Mouse (Mus musculus): ENCODE measurements around the gene Olfr1310. TPM values are rescaled to one million over a fixed set of nuclear protein-coding genes. Genes with fewer than 3 reads are reported as not detected.
A peak's percentile ranks its signal among the peaks of the same experiment; 100 is the strongest.
"Not testable (repeated sequence)": the region's sequence is repeated elsewhere in the genome, so short reads cannot be mapped to it uniquely, and the experiment has no call there.

The Olfr1310 gene
- not detected in 2 replicates for polyA plus RNA-seq (2015; fragmentation: Nextera tagmentation; extraction: Ambion mirVana)

DNA sequence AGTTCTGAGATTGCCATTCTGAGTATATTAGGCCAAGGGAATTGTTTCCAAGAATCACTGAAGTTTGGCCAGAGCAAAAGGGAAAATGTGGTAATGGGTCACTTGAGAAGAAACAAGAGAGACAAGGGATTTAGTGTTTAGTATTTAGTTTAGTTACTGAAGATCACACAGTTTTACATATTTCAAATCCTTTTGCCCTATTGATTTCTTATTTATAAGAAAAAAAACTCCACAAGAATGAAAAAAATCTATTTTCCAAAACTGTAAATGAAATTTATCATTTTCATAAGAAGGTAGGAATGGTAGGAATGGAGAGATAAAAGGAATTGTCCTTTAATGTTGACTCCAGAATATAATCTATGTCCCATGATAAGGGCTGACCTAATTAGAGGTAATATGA, at the start of gene Olfr1310:
Olfr1310 (minus strand) TSS at position 101 of the 400 bp plus-strand sequence.
- no peaks in the 10 kb centered on the region for H3K36me3 ChIP-seq
- H3K9ac ChIP-seq, result no peak within 1 kb of the TSS
- H3K9me3 ChIP-seq (replicated peaks), result no peaks in the 10 kb centered on the region
- H3K4me1 ChIP-seq, result no peaks in the 10 kb centered on the region
- no peak for ATAC-seq (replicated peaks; ENCODE audit: low FRiP score)
- no peak within 1 kb of the TSS for H3K27ac ChIP-seq
- no peak within 1 kb of the TSS for H3K4me3 ChIP-seq (replicated peaks)
- H3K4me2 ChIP-seq, result no peak within 1 kb of the TSS
- no peaks in the 10 kb centered on the region for H3K27me3 ChIP-seq

DNA sequence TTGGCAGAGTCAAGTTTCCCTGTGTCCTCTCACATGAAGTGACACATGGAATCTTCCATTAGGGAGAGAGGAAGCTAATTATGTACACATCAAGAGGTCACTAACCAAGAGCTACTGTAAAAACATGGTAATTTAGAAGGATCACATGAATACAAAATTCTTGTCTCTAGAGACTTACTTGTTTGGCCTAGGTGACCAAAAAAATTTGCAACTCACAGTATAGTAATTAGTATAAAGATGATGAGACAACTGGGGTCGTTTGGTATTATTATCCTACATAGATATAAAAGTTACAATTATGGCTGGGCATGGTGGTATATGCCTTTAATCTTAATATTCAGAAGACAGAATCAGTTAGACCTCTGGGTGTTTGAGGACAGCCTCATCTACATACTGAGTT, 37.6 kb upstream of the Olfr1310 start, which contains the start of gene Olfr1312:
Olfr1312 (minus strand) TSS at position 101 of the 400 bp plus-strand sequence.
- Histone ChIP-seq H3K4me2 (no peak within 1 kb of the TSS), H3K27ac (no peak within 1 kb of the TSS), H3K9ac (no peak within 1 kb of the TSS), H3K27me3 (no peaks in the 10 kb centered on the region), H3K36me3 (no peaks in the 10 kb centered on the region), H3K4me3 (replicated peaks) (no peak within 1 kb of the TSS), H3K9me3 (replicated peaks) (no peaks in the 10 kb centered on the region), H3K4me1 (no peaks in the 10 kb centered on the region)
- 58% methylated on average over 1 of the region's 1 CpGs for WGBS
- ATAC-seq (replicated peaks; ENCODE audit: low FRiP score), result no peak

DNA sequence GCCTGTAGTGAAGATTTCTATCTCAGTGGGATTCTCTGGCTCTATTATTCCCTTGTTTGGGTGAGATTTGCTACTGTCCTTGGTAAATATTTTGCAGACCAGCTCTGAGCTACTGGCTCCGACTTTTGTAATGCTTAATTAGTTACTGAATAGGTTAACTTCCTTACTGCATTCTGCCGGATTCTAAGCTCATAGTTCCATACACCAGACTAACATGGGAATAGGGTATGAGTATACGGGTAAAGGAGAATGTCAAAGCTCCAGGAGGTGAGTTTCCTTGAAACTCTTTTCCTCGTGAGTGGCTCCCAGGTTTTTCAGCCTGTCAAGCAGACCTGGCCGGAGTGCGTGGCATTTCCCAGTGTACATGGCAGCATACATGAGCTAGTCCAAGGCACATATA, 14.5 kb upstream of the Olfr1310 start:
- 55% methylated on average over 6 of the region's 6 CpGs for WGBS
- not testable (repeated sequence) for H3K9me3 ChIP-seq (replicated peaks); H3K36me3 ChIP-seq; H3K4me3 ChIP-seq (replicated peaks); H3K27me3 ChIP-seq; H3K9ac ChIP-seq; H3K4me1 ChIP-seq; H3K4me2 ChIP-seq; H3K27ac ChIP-seq
- peak; percentile 79 for ATAC-seq (replicated peaks; ENCODE audit: low FRiP score)

DNA sequence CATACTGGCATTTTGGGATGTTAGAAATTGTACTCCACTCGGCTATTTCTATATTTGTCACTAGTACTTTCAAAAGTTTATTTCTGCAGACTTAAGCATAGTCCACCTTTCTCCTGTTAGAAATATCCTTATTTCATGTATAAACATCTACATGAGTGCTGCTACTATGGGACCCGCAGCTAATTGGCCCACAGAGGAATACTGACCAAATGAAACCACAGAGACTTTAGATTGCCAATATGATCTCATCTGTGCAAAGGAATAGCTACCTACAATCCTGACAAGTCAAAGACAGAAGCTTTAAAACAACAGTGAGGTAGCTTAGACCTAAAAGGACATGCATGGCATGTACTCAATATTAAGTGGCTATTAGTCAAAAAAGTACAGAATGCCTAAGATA, 11.8 kb upstream of the Olfr1310 start, which contains the start of gene Olfr1311:
Olfr1311 (minus strand) TSS at position 101 of the 400 bp plus-strand sequence.
- no peak for ATAC-seq (replicated peaks; ENCODE audit: low FRiP score)
- H3K4me2 ChIP-seq, result no peak within 1 kb of the TSS
- no peaks in the 10 kb centered on the region for H3K9me3 ChIP-seq (replicated peaks)
- 93% methylated on average over 2 of the region's 2 CpGs for WGBS
- H3K27me3 ChIP-seq, result no peaks in the 10 kb centered on the region
- H3K4me3 ChIP-seq (replicated peaks), result no peak within 1 kb of the TSS
- H3K27ac ChIP-seq, result no peak within 1 kb of the TSS
- no peak within 1 kb of the TSS for H3K9ac ChIP-seq
- no peaks in the 10 kb centered on the region for H3K4me1 ChIP-seq
- H3K36me3 ChIP-seq, result no peaks in the 10 kb centered on the region

DNA sequence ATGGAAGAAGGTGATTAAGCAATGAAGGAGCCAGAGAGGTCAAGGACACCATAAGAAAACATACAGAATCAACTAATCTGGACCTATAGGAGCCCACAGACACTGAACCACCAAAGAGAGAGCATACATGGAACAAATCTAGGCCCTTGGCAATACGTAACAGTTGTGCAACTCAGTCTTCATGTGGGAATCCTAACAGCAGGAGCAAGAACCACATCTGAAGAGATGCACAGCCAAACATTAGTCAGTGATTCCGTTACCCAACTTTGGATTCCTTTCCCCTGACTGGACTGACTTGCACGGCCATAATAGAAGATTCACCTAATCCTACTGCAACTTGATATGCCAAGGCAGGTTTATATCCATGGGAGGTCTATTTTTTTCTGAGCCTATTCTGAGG, 2.4 kb upstream of the Olfr1310 start:
- no peaks in the 10 kb centered on the region for H3K36me3 ChIP-seq
- H3K4me1 ChIP-seq, result no peaks in the 10 kb centered on the region
- ATAC-seq (replicated peaks; ENCODE audit: low FRiP score), result no peak
- H3K9ac ChIP-seq, result no peak overlapping the region
- H3K4me2 ChIP-seq, result no peak overlapping the region
- 84% methylated on average over 3 of the region's 3 CpGs for WGBS
- no peak overlapping the region for H3K4me3 ChIP-seq (replicated peaks)
- H3K9me3 ChIP-seq (replicated peaks), result no peaks in the 10 kb centered on the region
- H3K27ac ChIP-seq, result no peak overlapping the region
- H3K27me3 ChIP-seq, result no peaks in the 10 kb centered on the region

DNA sequence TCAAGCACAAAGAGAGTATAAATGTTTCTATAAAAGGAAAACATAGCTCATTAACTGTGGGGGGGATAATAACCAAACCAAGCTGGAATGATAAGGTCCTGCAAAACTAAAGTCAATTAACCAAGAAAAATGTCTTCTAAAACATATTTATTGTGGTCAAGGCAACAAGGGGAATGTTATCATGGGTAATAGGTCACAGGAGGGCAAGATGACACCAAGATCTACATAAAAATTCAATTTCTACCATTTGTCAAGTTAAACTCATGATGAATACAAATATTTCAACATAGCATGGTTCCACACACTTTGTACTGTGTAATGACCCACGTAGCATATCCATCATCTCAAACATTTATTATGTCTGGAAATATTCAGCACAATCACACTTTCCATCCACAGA, 22.3 kb downstream of the Olfr1310 start, which contains the start of gene Olfr1309:
Olfr1309 (minus strand) TSS at position 101 of the 400 bp plus-strand sequence.
- H3K36me3 ChIP-seq, result no peaks in the 10 kb centered on the region
- H3K4me3 ChIP-seq (replicated peaks), result no peak within 1 kb of the TSS
- WGBS, result 50% methylated on average over 1 of the region's 1 CpGs
- H3K27me3 ChIP-seq, result no peaks in the 10 kb centered on the region
- H3K27ac ChIP-seq, result no peak within 1 kb of the TSS
- no peaks in the 10 kb centered on the region for H3K4me1 ChIP-seq
- ATAC-seq (replicated peaks; ENCODE audit: low FRiP score), result no peak
- H3K4me2 ChIP-seq, result no peak within 1 kb of the TSS
- H3K9me3 ChIP-seq (replicated peaks), result no peaks in the 10 kb centered on the region
- H3K9ac ChIP-seq, result no peak within 1 kb of the TSS

DNA sequence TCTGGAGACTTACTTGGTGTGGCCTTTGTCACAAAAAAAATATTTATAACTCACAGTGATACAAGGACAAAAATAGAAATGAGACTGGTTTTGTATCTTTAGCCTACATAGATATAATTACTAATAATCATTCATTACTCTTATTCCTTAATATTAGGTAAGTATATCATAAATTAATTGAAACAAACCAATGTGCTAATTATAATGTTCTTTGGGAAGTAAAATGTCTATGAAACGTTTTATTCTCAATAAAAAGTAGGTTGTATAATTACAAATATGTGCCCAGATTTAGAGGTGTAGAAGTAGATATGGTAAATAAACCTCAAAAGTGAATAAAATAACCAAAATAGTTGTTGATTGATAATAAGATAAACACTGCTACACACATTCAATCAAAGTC, 47.7 kb downstream of the Olfr1310 start, which contains the start of gene Olfr1308:
Olfr1308 (minus strand) TSS at position 101 of the 400 bp plus-strand sequence.
- H3K4me1 ChIP-seq, result no peaks in the 10 kb centered on the region
- no peak within 1 kb of the TSS for H3K9ac ChIP-seq
- ATAC-seq (replicated peaks; ENCODE audit: low FRiP score), result no peak
- no peaks in the 10 kb centered on the region for H3K36me3 ChIP-seq
- 56% methylated on average over 1 of the region's 1 CpGs for WGBS
- H3K4me2 ChIP-seq, result no peak within 1 kb of the TSS
- no peaks in the 10 kb centered on the region for H3K9me3 ChIP-seq (replicated peaks)
- no peak within 1 kb of the TSS for H3K4me3 ChIP-seq (replicated peaks)
- no peaks in the 10 kb centered on the region for H3K27me3 ChIP-seq
- H3K27ac ChIP-seq, result no peak within 1 kb of the TSS

Other genes with a start within 250 kb of the Olfr1310 start
- gene Olfr1302, start 235.3 kb downstream of the Olfr1310 start, polyA plus RNA-seq (2015; fragmentation: Nextera tagmentation; extraction: Ambion mirVana), result not detected in 2 replicates
- not detected in 2 replicates for gene Olfr1303, start 192.4 kb downstream of the Olfr1310 start, polyA plus RNA-seq (2015; fragmentation: Nextera tagmentation; extraction: Ambion mirVana)
- not detected in 2 replicates for gene Olfr1305, start 135.6 kb downstream of the Olfr1310 start, polyA plus RNA-seq (2015; fragmentation: Nextera tagmentation; extraction: Ambion mirVana)
- not detected in 2 replicates for gene Olfr1306, start 96.4 kb downstream of the Olfr1310 start, polyA plus RNA-seq (2015; fragmentation: Nextera tagmentation; extraction: Ambion mirVana)
- not detected in 2 replicates for gene Olfr1307, start 63.3 kb downstream of the Olfr1310 start, polyA plus RNA-seq (2015; fragmentation: Nextera tagmentation; extraction: Ambion mirVana)
- not detected in 2 replicates for gene Olfr1308, start 47.8 kb downstream of the Olfr1310 start, polyA plus RNA-seq (2015; fragmentation: Nextera tagmentation; extraction: Ambion mirVana)
- not detected in 2 replicates for gene Olfr1309, start 22.4 kb downstream of the Olfr1310 start, polyA plus RNA-seq (2015; fragmentation: Nextera tagmentation; extraction: Ambion mirVana)
- not detected in 2 replicates for gene Olfr1311, start 11.7 kb upstream of the Olfr1310 start, polyA plus RNA-seq (2015; fragmentation: Nextera tagmentation; extraction: Ambion mirVana)
- gene Olfr1312, start 37.5 kb upstream of the Olfr1310 start, polyA plus RNA-seq (2015; fragmentation: Nextera tagmentation; extraction: Ambion mirVana), result not detected in 2 replicates
- not detected in 2 replicates for gene Olfr1313, start 65.1 kb upstream of the Olfr1310 start, polyA plus RNA-seq (2015; fragmentation: Nextera tagmentation; extraction: Ambion mirVana)
- gene Olfr1314, start 84.1 kb upstream of the Olfr1310 start, polyA plus RNA-seq (2015; fragmentation: Nextera tagmentation; extraction: Ambion mirVana), result not detected in 2 replicates
- not detected in 2 replicates for gene Olfr1315-ps1, start 102.7 kb upstream of the Olfr1310 start, polyA plus RNA-seq (2015; fragmentation: Nextera tagmentation; extraction: Ambion mirVana)
- not detected in 2 replicates for gene Olfr1316, start 122.3 kb upstream of the Olfr1310 start, polyA plus RNA-seq (2015; fragmentation: Nextera tagmentation; extraction: Ambion mirVana)
- not detected in 2 replicates for gene Olfr1317, start 127.6 kb upstream of the Olfr1310 start, polyA plus RNA-seq (2015; fragmentation: Nextera tagmentation; extraction: Ambion mirVana)
- gene Olfr1318, start 141.5 kb upstream of the Olfr1310 start, polyA plus RNA-seq (2015; fragmentation: Nextera tagmentation; extraction: Ambion mirVana), result not detected in 2 replicates
- 23.1 and 25.7 TPM in 2 replicates for gene Lpcat4, start 226.8 kb upstream of the Olfr1310 start, polyA plus RNA-seq (2015; fragmentation: Nextera tagmentation; extraction: Ambion mirVana)
- gene Nutm1, start 246.6 kb upstream of the Olfr1310 start, polyA plus RNA-seq (2015; fragmentation: Nextera tagmentation; extraction: Ambion mirVana), result 0.08 TPM in 1 of 2 replicates, not detected in the other
- 242 and 259 TPM in 2 replicates for gene Nop10, start 249.2 kb upstream of the Olfr1310 start, polyA plus RNA-seq (2015; fragmentation: Nextera tagmentation; extraction: Ambion mirVana)

All from kidney, embryonic 15.5 days (tissue).